In the genomic region with DNA sequence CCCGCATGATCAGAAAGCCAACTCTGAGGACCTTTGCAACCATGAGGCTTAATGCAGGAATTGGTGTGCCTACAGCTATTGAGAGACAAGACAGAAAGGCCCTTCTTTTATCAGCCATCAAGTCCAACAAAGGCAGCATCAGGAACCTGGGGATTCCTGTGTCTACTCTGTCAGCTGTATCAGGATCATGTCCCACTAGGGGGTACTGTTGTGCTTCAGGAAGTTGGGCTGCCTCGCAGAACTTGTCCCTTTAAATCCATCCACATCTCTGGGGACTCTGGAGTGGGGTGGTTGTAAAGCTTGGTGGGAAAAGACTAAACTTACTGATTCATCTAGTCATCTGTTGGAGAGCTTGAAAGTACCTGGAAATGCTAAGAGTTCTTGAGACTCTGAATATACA, we compare ENCODE assay signal across 9 mouse cellular contexts.
DNase-seq lines count a peak whose midpoint lies in the region; ATAC-seq and TF ChIP-seq lines count a peak whose summit lies in the region.
"Had no signal": no experiment of that assay in that cellular context is flagged by ENCODE, and none has a peak within 500 bp of the region (broad histone marks: within the 10 kb centered on the region; RNA-seq: fewer than 3 reads in every experiment).

No protein-coding gene starts in this region.

- no peak overlapping the region for H3K9ac ChIP-seq in liver, embryonic 14.5 days (replicated peaks)
- H3K9ac ChIP-seq: embryonic facial prominence, embryonic 15.5 days; liver, embryonic 13.5 days had no signal

- no peaks in the 10 kb centered on the region for H3K27me3 ChIP-seq in liver, embryonic 14.5 days (ENCODE audit: control insufficient read depth, insufficient read depth, low read length)
- H3K27me3 ChIP-seq: embryonic facial prominence, embryonic 15.5 days; liver, embryonic 13.5 days had no signal

- no peaks in the 10 kb centered on the region for H3K9me3 ChIP-seq in liver, embryonic 14.5 days (ENCODE audit: control insufficient read depth, low read length)
- H3K9me3 ChIP-seq: embryonic facial prominence, embryonic 15.5 days; liver, embryonic 13.5 days had no signal

- no peaks in the 10 kb centered on the region for H3K36me3 ChIP-seq in liver, embryonic 14.5 days (replicated peaks; ENCODE audit: control insufficient read depth, insufficient read depth, low read depth)
- H3K36me3 ChIP-seq: embryonic facial prominence, embryonic 15.5 days; liver, embryonic 13.5 days had no signal

- no peak overlapping the region for H3K4me3 ChIP-seq in liver, embryonic 14.5 days (ENCODE audit: insufficient read depth in 1 of 2, low read depth in 2 of 2, low read length in 2 of 2)
- H3K4me3 ChIP-seq: embryonic facial prominence, embryonic 15.5 days; liver, embryonic 13.5 days had no signal

- H3K4me1 ChIP-seq in liver, embryonic 14.5 days (replicated peaks; ENCODE audit: control insufficient read depth in 2 of 2, insufficient read depth in 2 of 2, low read length in 1 of 2), result no peaks in the 10 kb centered on the region
- H3K4me1 ChIP-seq: embryonic facial prominence, embryonic 15.5 days; liver, embryonic 13.5 days had no signal

- no peak overlapping the region for H3K27ac ChIP-seq in liver, embryonic 14.5 days
- H3K27ac ChIP-seq: embryonic facial prominence, embryonic 15.5 days; liver, embryonic 13.5 days had no signal

- no peak for DNase-seq in liver, embryonic 14.5 days (ENCODE audit: low read depth in 3 of 3, low spot score in 3 of 3)
- no peak for DNase-seq in liver
- DNase-seq in brain, adult 2 months (ENCODE audit: low read depth, low spot score), result peak; percentile 81
- DNase-seq in frontal cortex, postnatal 10 days (ENCODE audit: low spot score in 2 of 2), result peak; percentile 38 to 40
- no peak for DNase-seq in ovary, adult 18-20 months (ENCODE audit: low spot score)
- no peak for DNase-seq in cerebellum, adult 11 months
- DNase-seq: liver, embryonic 13.5 days had no signal

- 46% methylated on average over 2 of the region's 2 CpGs for WGBS in liver, embryonic 14.5 days (ENCODE audit: insufficient replicate concordance)

- ATAC-seq in liver, embryonic 14.5 days (ENCODE audit: insufficient read depth), result no peak
- ATAC-seq in megakaryocyte progenitor cell, adult 5-6 weeks (replicated peaks; ENCODE audit: poor library complexity), result peak; percentile 93

- peak; percentile 14; the same call in 1 of the 2 replicates for TF ChIP-seq CTCF in liver, embryonic 14.5 days (IDR thresholded peaks at IDR 0.05; ENCODE audit: low read depth)

- no peak overlapping the region for H3K4me2 ChIP-seq in liver, embryonic 14.5 days (ENCODE audit: low read depth)
- H3K4me2 ChIP-seq: embryonic facial prominence, embryonic 15.5 days; liver, embryonic 13.5 days had no signal

- TF ChIP-seq EP300 in liver, embryonic 14.5 days (IDR thresholded peaks at IDR 0.05; ENCODE audit: low read depth), result no peak

Comparison
In these comparisons a context has a peak if more than half of its experiments do, and no peak if none do; other contexts are left out.
1. DNase-seq: peak in brain, adult 2 months (single experiment) and frontal cortex, postnatal 10 days (2 of 2); none in liver, embryonic 14.5 days (0 of 3), liver (single experiment), ovary, adult 18-20 months (single experiment) and cerebellum, adult 11 months (single experiment).